Mouse (Mus musculus) liver, embryonic 12.5 days (tissue): ENCODE data around the gene Hoxa6. TPM values are rescaled to one million over a fixed set of nuclear protein-coding genes. Genes with fewer than 3 reads are reported as not detected.

Source experiments
- ATAC-seq: fragments of 200-750 bp; cut with Nextera tagmentation; 2 replicates; pipeline ENCODE4 v1.8.0; 2017; ENCODE audit warnings: moderate number of reproducible peaks, mild to moderate bottlenecking, moderate library complexity
- H3K27ac ChIP-seq: fragments of 300-500 bp; sonication (generic); 2 replicates; pipeline ENCODE4 v1.5.1; 2016; ENCODE audit warnings: mild to moderate bottlenecking
- H3K27me3 ChIP-seq: fragments of 300-500 bp; sonication (generic); replicated peaks from 2 replicates; pipeline ENCODE4 v1.6.1; 2016; ENCODE audit warnings: mild to moderate bottlenecking, moderate library complexity
- H3K36me3 ChIP-seq: fragments of 300-500 bp; sonication (generic); 2 replicates; pipeline ENCODE4 v1.6.1; 2016; ENCODE audit warnings: mild to moderate bottlenecking, moderate library complexity
- H3K4me1 ChIP-seq: fragments of 300-500 bp; sonication (generic); 2 replicates; pipeline ENCODE4 v1.6.1; 2016
- H3K4me2 ChIP-seq: fragments of 300-500 bp; sonication (generic); 2 replicates; pipeline ENCODE4 v1.6.1; 2016; ENCODE audit warnings: mild to moderate bottlenecking, moderate library complexity
- H3K4me3 ChIP-seq: fragments of 300-500 bp; sonication (generic); 2 replicates; pipeline ENCODE4 v1.5.1; 2016; ENCODE audit warnings: mild to moderate bottlenecking, moderate library complexity
- H3K9ac ChIP-seq: fragments of 300-500 bp; sonication (generic); 2 replicates; pipeline ENCODE4 v1.6.1; 2016; ENCODE audit warnings: mild to moderate bottlenecking, moderate library complexity
- H3K9me3 ChIP-seq: fragments of 300-500 bp; sonication (generic); replicated peaks from 2 replicates; pipeline ENCODE4 v1.6.1; 2016; ENCODE audit warnings: mild to moderate bottlenecking, moderate library complexity
- WGBS: fragments of 180-500 bp; shearing (Covaris S2); methylation state at CpG from one replicate; pipeline ENCODE4 v1.1.7; 2016; ENCODE audit not compliant: insufficient replicate concordance; 5-methylcytosine and 5-hydroxymethylcytosine counted together
- polyA plus RNA-seq: library from polyadenylated mRNA; unstranded; fragments of >200 nt; fragmentation: Nextera tagmentation; extraction: Ambion mirVana; gene quantifications from 2 replicates; pipeline ENCODE4 v1.2.1, GENCODE M21; 2016

Hoxa6 gene
- polyA plus RNA-seq, 1 experiment from 2014 or later, result 0.14 TPM

- Histone ChIP-seq H3K4me3 (no peak overlapping the region), H3K27ac (no peak overlapping the region), H3K4me2 (no peak overlapping the region), H3K4me1 (no peaks in the 10 kb centered on the region), H3K27me3 (peaks cover 99% of the 10 kb centered on the region), H3K36me3 (no peaks in the 10 kb centered on the region), H3K9me3 (no peaks in the 10 kb centered on the region), H3K9ac (no peak overlapping the region)
- WGBS, result 6% methylated on average over 7 of the region's 7 CpGs
- ATAC-seq, result no peak
Observed at GRCm38 (mm10) chr6:52238155-52238545, 29.6 kb upstream of the Hoxa6 start.

- no peaks in the 10 kb centered on the region for H3K4me1 ChIP-seq
- H3K9me3 ChIP-seq, result no peaks in the 10 kb centered on the region
- 14% methylated on average over 10 of the region's 10 CpGs for whole genome bisulfite sequencing
- no peak overlapping the region for H3K27ac ChIP-seq
- peaks cover 99% of the 10 kb centered on the region for H3K27me3 ChIP-seq
- H3K36me3 ChIP-seq, result no peaks in the 10 kb centered on the region
- H3K4me2 ChIP-seq, result no peak overlapping the region
- no peak overlapping the region for H3K9ac ChIP-seq
- no peak for ATAC-seq
- H3K4me3 ChIP-seq, result no peak overlapping the region
Observed at GRCm38 (mm10) chr6:52237346-52238154, 29.0 kb upstream of the Hoxa6 start.

- Histone ChIP-seq H3K36me3 (no peaks in the 10 kb centered on the region), H3K27me3 (peaks cover 99% of the 10 kb centered on the region), H3K4me2 (no peak overlapping the region), H3K4me3 (no peak overlapping the region), H3K9ac (no peak overlapping the region), H3K27ac (no peak overlapping the region), H3K4me1 (no peaks in the 10 kb centered on the region), H3K9me3 (no peaks in the 10 kb centered on the region)
- WGBS, result 17% methylated on average over 3 of the region's 3 CpGs
- ATAC-seq, result no peak
Observed at GRCm38 (mm10) chr6:52236806-52237205, 28.3 kb upstream of the Hoxa6 start.

GRCm38 (mm10) chr6:52235866-52236265, 27.3 kb upstream of the Hoxa6 start:
- H3K27ac ChIP-seq, result no peak overlapping the region
- no peak overlapping the region for H3K9ac ChIP-seq
- no peak overlapping the region for H3K4me3 ChIP-seq
- ATAC-seq, result no peak
- no peaks in the 10 kb centered on the region for H3K9me3 ChIP-seq
- no peaks in the 10 kb centered on the region for H3K4me1 ChIP-seq
- peaks cover 98% of the 10 kb centered on the region for H3K27me3 ChIP-seq
- no peak overlapping the region for H3K4me2 ChIP-seq
- H3K36me3 ChIP-seq, result no peaks in the 10 kb centered on the region
- 20% methylated on average over 6 of the region's 6 CpGs for WGBS

GRCm38 (mm10) chr6:52235267-52235666, 26.7 kb upstream of the Hoxa6 start:
- no peak overlapping the region for H3K4me2 ChIP-seq
- no peak for ATAC-seq
- no peak overlapping the region for H3K4me3 ChIP-seq
- H3K9me3 ChIP-seq, result no peaks in the 10 kb centered on the region
- H3K4me1 ChIP-seq, result no peaks in the 10 kb centered on the region
- no peaks in the 10 kb centered on the region for H3K36me3 ChIP-seq
- peaks cover 98% of the 10 kb centered on the region for H3K27me3 ChIP-seq
- H3K27ac ChIP-seq, result no peak overlapping the region
- no peak overlapping the region for H3K9ac ChIP-seq
- 32% methylated on average over 9 of the region's 9 CpGs for WGBS

GRCm38 (mm10) chr6:52234428-52235140, 26.1 kb upstream of the Hoxa6 start:
- H3K9ac ChIP-seq, result no peak overlapping the region
- H3K27ac ChIP-seq, result no peak overlapping the region
- 4% methylated on average over 56 of the region's 68 CpGs for WGBS
- no peak for ATAC-seq
- H3K4me3 ChIP-seq, result no peak overlapping the region
- H3K4me1 ChIP-seq, result no peaks in the 10 kb centered on the region
- H3K9me3 ChIP-seq, result no peaks in the 10 kb centered on the region
- H3K36me3 ChIP-seq, result no peaks in the 10 kb centered on the region
- H3K27me3 ChIP-seq, result peaks cover 98% of the 10 kb centered on the region
- no peak overlapping the region for H3K4me2 ChIP-seq

GRCm38 (mm10) chr6:52233546-52234427, 25.3 kb upstream of the Hoxa6 start:
- no peak overlapping the region for H3K9ac ChIP-seq
- H3K4me2 ChIP-seq, result peak overlapping the region; percentile 16; the same call in 1 of the 2 replicates
- 2% methylated on average over 68 of the region's 70 CpGs for WGBS
- ATAC-seq, result no peak
- no peak overlapping the region for H3K27ac ChIP-seq
- H3K27me3 ChIP-seq, result peaks cover 99% of the 10 kb centered on the region
- no peak overlapping the region for H3K4me3 ChIP-seq
- no peaks in the 10 kb centered on the region for H3K9me3 ChIP-seq
- H3K36me3 ChIP-seq, result no peaks in the 10 kb centered on the region
- H3K4me1 ChIP-seq, result no peaks in the 10 kb centered on the region

GRCm38 (mm10) chr6:52232984-52233545, 24.5 kb upstream of the Hoxa6 start:
- Histone ChIP-seq H3K4me1 (no peaks in the 10 kb centered on the region), H3K36me3 (no peaks in the 10 kb centered on the region), H3K4me2 (no peak overlapping the region; the same call in 1 of the 2 replicates), H3K27ac (no peak overlapping the region), H3K9me3 (no peaks in the 10 kb centered on the region), H3K9ac (no peak overlapping the region), H3K27me3 (peaks cover 97% of the 10 kb centered on the region), H3K4me3 (no peak overlapping the region)
- no peak for ATAC-seq
- WGBS, result 3% methylated on average over 23 of the region's 23 CpGs

GRCm38 (mm10) chr6:52232568-52232965, 24.0 kb upstream of the Hoxa6 start:
- no peak for ATAC-seq
- no peaks in the 10 kb centered on the region for H3K9me3 ChIP-seq

GRCm38 (mm10) chr6:52231885-52232567, 23.5 kb upstream of the Hoxa6 start:
- H3K36me3 ChIP-seq, result no peaks in the 10 kb centered on the region
- no peak overlapping the region for H3K27ac ChIP-seq
- no peak overlapping the region for H3K9ac ChIP-seq
- 3% methylated on average over 18 of the region's 18 CpGs for WGBS
- no peaks in the 10 kb centered on the region for H3K4me1 ChIP-seq
- peaks cover 97% of the 10 kb centered on the region for H3K27me3 ChIP-seq
- no peaks in the 10 kb centered on the region for H3K9me3 ChIP-seq
- no peak overlapping the region for H3K4me2 ChIP-seq
- no peak for ATAC-seq
- H3K4me3 ChIP-seq, result no peak overlapping the region

More at GRCm38 (mm10) chr6:52232568-52232965, 24.0 kb upstream of the Hoxa6 start:
- Histone ChIP-seq H3K4me1 (no peaks in the 10 kb centered on the region), H3K9ac (no peak overlapping the region), H3K36me3 (no peaks in the 10 kb centered on the region), H3K27ac (no peak overlapping the region), H3K27me3 (peaks cover 97% of the 10 kb centered on the region), H3K4me2 (no peak overlapping the region; the same call in 1 of the 2 replicates), H3K4me3 (no peak overlapping the region)
- 2% methylated on average over 18 of the region's 18 CpGs for WGBS

GRCm38 (mm10) chr6:52230516-52231165, 22.1 kb upstream of the Hoxa6 start, which contains the start of gene Hoxa9:
Gene Hoxa9 (minus strand): TSS chr6:52231089.
- no peak within 1 kb of the TSS for H3K9ac ChIP-seq
- H3K36me3 ChIP-seq, result no peaks in the 10 kb centered on the region
- H3K9me3 ChIP-seq, result no peaks in the 10 kb centered on the region
- no peaks in the 10 kb centered on the region for H3K4me1 ChIP-seq
- WGBS, result 2% methylated on average over 24 of the region's 36 CpGs
- H3K27ac ChIP-seq, result no peak within 1 kb of the TSS
- no peak for ATAC-seq
- peak within 1 kb of the TSS; percentile 14; the same call in 1 of the 2 replicates for H3K4me2 ChIP-seq
- peak within 1 kb of the TSS; percentile 15 for H3K4me3 ChIP-seq
- peaks cover 97% of the 10 kb centered on the region for H3K27me3 ChIP-seq
